Mouse (Mus musculus): ENCODE measurements around the gene Glis1. TPM values are rescaled to one million over a fixed set of nuclear protein-coding genes. Genes with fewer than 3 reads are reported as not detected.

The Glis1 gene
- polyA plus RNA-seq, 2 experiments = 0.10 to 0.35 TPM

- Histone ChIP-seq H3K36me3 (replicated peaks; ENCODE audit: control insufficient read depth, insufficient read depth, low read depth) (no peaks in the 10 kb centered on the region), H3K27ac (no peak overlapping the region), H3K4me1 (replicated peaks; ENCODE audit: control insufficient read depth in 2 of 2, insufficient read depth in 2 of 2, low read length in 1 of 2) (no peaks in the 10 kb centered on the region), H3K4me2 (ENCODE audit: low read depth) (no peak overlapping the region), H3K9ac (replicated peaks) (no peak overlapping the region), H3K4me3 (ENCODE audit: insufficient read depth in 1 of 2, low read depth in 2 of 2, low read length in 2 of 2) (no peak overlapping the region), H3K27me3 (ENCODE audit: control insufficient read depth, insufficient read depth, low read length) (peaks cover 7% of the 10 kb centered on the region), H3K9me3 (ENCODE audit: control insufficient read depth, low read length) (no peaks in the 10 kb centered on the region)
- DNase-seq (ENCODE audit: low read depth in 3 of 3, low spot score in 3 of 3) (no peak), ATAC-seq (ENCODE audit: insufficient read depth) (no peak)
- no peak for TF ChIP-seq CTCF (IDR thresholded peaks at IDR 0.05; ENCODE audit: low read depth)
- no peak for TF ChIP-seq EP300 (IDR thresholded peaks at IDR 0.05; ENCODE audit: low read depth)
- 47% methylated on average over 10 of the region's 10 CpGs for WGBS (ENCODE audit: insufficient replicate concordance)
These were observed 241.3 kb downstream of the Glis1 start for GRCm38 (mm10) chr4:107675645-107676044.

- no peak for DNase-seq (ENCODE audit: low read depth in 3 of 3, low spot score in 3 of 3)
- H3K4me1 ChIP-seq (replicated peaks; ENCODE audit: control insufficient read depth in 2 of 2, insufficient read depth in 2 of 2, low read length in 1 of 2) = no peaks in the 10 kb centered on the region
- no peaks in the 10 kb centered on the region for H3K9me3 ChIP-seq (ENCODE audit: control insufficient read depth, low read length)
- H3K9ac ChIP-seq (replicated peaks) = no peak overlapping the region
- WGBS (ENCODE audit: insufficient replicate concordance) = 43% methylated on average over 15 of the region's 15 CpGs
- H3K36me3 ChIP-seq (replicated peaks; ENCODE audit: control insufficient read depth, insufficient read depth, low read depth) = no peaks in the 10 kb centered on the region
- ATAC-seq (ENCODE audit: insufficient read depth) = no peak
- no peaks in the 10 kb centered on the region for H3K27me3 ChIP-seq (ENCODE audit: control insufficient read depth, insufficient read depth, low read length)
- H3K4me3 ChIP-seq (ENCODE audit: insufficient read depth in 1 of 2, low read depth in 2 of 2, low read length in 2 of 2) = no peak overlapping the region
- no peak overlapping the region for H3K27ac ChIP-seq
- no peak overlapping the region for H3K4me2 ChIP-seq (ENCODE audit: low read depth)
- no peak for TF ChIP-seq CTCF (IDR thresholded peaks at IDR 0.05; ENCODE audit: low read depth)
- TF ChIP-seq EP300 (IDR thresholded peaks at IDR 0.05; ENCODE audit: low read depth) = no peak
These were observed 246.1 kb downstream of the Glis1 start for GRCm38 (mm10) chr4:107680311-107681098.

GRCm38 (mm10) chr4:107681099-107681849 is 246.9 kb downstream of the Glis1 start:
- Histone ChIP-seq H3K4me2 (ENCODE audit: low read depth) (no peak overlapping the region), H3K27ac (no peak overlapping the region), H3K27me3 (ENCODE audit: control insufficient read depth, insufficient read depth, low read length) (no peaks in the 10 kb centered on the region), H3K36me3 (replicated peaks; ENCODE audit: control insufficient read depth, insufficient read depth, low read depth) (no peaks in the 10 kb centered on the region), H3K9me3 (ENCODE audit: control insufficient read depth, low read length) (no peaks in the 10 kb centered on the region), H3K4me3 (ENCODE audit: insufficient read depth in 1 of 2, low read depth in 2 of 2, low read length in 2 of 2) (no peak overlapping the region), H3K4me1 (replicated peaks; ENCODE audit: control insufficient read depth in 2 of 2, insufficient read depth in 2 of 2, low read length in 1 of 2) (no peaks in the 10 kb centered on the region), H3K9ac (replicated peaks) (no peak overlapping the region)
- ATAC-seq (ENCODE audit: insufficient read depth) (no peak), DNase-seq (ENCODE audit: low read depth in 3 of 3, low spot score in 3 of 3) (no peak)
- 31% methylated on average over 9 of the region's 9 CpGs for WGBS (ENCODE audit: insufficient replicate concordance)
- no peak for TF ChIP-seq EP300 (IDR thresholded peaks at IDR 0.05; ENCODE audit: low read depth)
- TF ChIP-seq CTCF (IDR thresholded peaks at IDR 0.05; ENCODE audit: low read depth) = no peak

- Histone ChIP-seq H3K4me1 (replicated peaks; ENCODE audit: control insufficient read depth in 2 of 2, insufficient read depth in 2 of 2, low read length in 1 of 2) (no peaks in the 10 kb centered on the region), H3K36me3 (replicated peaks; ENCODE audit: control insufficient read depth, insufficient read depth, low read depth) (no peaks in the 10 kb centered on the region), H3K4me2 (ENCODE audit: low read depth) (no peak overlapping the region), H3K27me3 (ENCODE audit: control insufficient read depth, insufficient read depth, low read length) (no peaks in the 10 kb centered on the region), H3K4me3 (ENCODE audit: insufficient read depth in 1 of 2, low read depth in 2 of 2, low read length in 2 of 2) (no peak overlapping the region), H3K9me3 (ENCODE audit: control insufficient read depth, low read length) (no peaks in the 10 kb centered on the region), H3K27ac (no peak overlapping the region), H3K9ac (replicated peaks) (no peak overlapping the region)
- TF ChIP-seq EP300 (IDR thresholded peaks at IDR 0.05; ENCODE audit: low read depth) = no peak
- TF ChIP-seq CTCF (IDR thresholded peaks at IDR 0.05; ENCODE audit: low read depth) = no peak
- ATAC-seq (ENCODE audit: insufficient read depth) (no peak), DNase-seq (ENCODE audit: low read depth in 3 of 3, low spot score in 3 of 3) (no peak)
- WGBS (ENCODE audit: insufficient replicate concordance) = 75% methylated on average over 37 of the region's 37 CpGs
These were observed 248.8 kb downstream of the Glis1 start for GRCm38 (mm10) chr4:107683006-107683756.

GRCm38 (mm10) chr4:107684130-107684529 is 249.7 kb downstream of the Glis1 start, which contains the start of gene Dmrtb1:
TSS of gene Dmrtb1 (minus strand) at chr4:107684230.
- H3K36me3 ChIP-seq (replicated peaks; ENCODE audit: control insufficient read depth, insufficient read depth, low read depth) = no peaks in the 10 kb centered on the region
- TF ChIP-seq CTCF (IDR thresholded peaks at IDR 0.05; ENCODE audit: low read depth) (no peak), EP300 (IDR thresholded peaks at IDR 0.05; ENCODE audit: low read depth) (no peak)
- no peak within 1 kb of the TSS for H3K4me3 ChIP-seq (ENCODE audit: insufficient read depth in 1 of 2, low read depth in 2 of 2, low read length in 2 of 2)
- no peak within 1 kb of the TSS for H3K4me2 ChIP-seq (ENCODE audit: low read depth)
- no peak within 1 kb of the TSS for H3K9ac ChIP-seq (replicated peaks)
- ATAC-seq (ENCODE audit: insufficient read depth) (no peak), DNase-seq (ENCODE audit: low read depth in 3 of 3, low spot score in 3 of 3) (no peak)
- no peaks in the 10 kb centered on the region for H3K4me1 ChIP-seq (replicated peaks; ENCODE audit: control insufficient read depth in 2 of 2, insufficient read depth in 2 of 2, low read length in 1 of 2)
- no peaks in the 10 kb centered on the region for H3K27me3 ChIP-seq (ENCODE audit: control insufficient read depth, insufficient read depth, low read length)
- WGBS (ENCODE audit: insufficient replicate concordance) = 80% methylated on average over 14 of the region's 14 CpGs
- H3K9me3 ChIP-seq (ENCODE audit: control insufficient read depth, low read length) = no peaks in the 10 kb centered on the region
- H3K27ac ChIP-seq = no peak within 1 kb of the TSS

Small RNA genes lying within 50 kb of the gene (microRNA-seq; reads per million reads assigned to microRNA genes)
- not detected for gene Gm24804

Other genes with a start within 250 kb of the Glis1 start
- gene Ldlrad1, start 225.4 kb upstream of the Glis1 start, polyA plus RNA-seq (2012; rRNA removed) = not detected in 2 replicates
- not detected in 2 replicates for gene Ldlrad1, start 225.4 kb upstream of the Glis1 start, polyA plus RNA-seq (2014; fragmentation: Nextera tagmentation; extraction: Ambion mirVana)
- 4.3 and 7.6 TPM in 2 replicates for gene Lrrc42, start 181.1 kb upstream of the Glis1 start, polyA plus RNA-seq (2012; rRNA removed)
- 11.1 TPM in 2 replicates for gene Lrrc42, start 181.1 kb upstream of the Glis1 start, polyA plus RNA-seq (2014; fragmentation: Nextera tagmentation; extraction: Ambion mirVana)
- 2.2 and 3.6 TPM in 2 replicates for gene Hspb11, start 181.0 kb upstream of the Glis1 start, polyA plus RNA-seq (2012; rRNA removed)
- 7.8 and 8.2 TPM in 2 replicates for gene Hspb11, start 181.0 kb upstream of the Glis1 start, polyA plus RNA-seq (2014; fragmentation: Nextera tagmentation; extraction: Ambion mirVana)
- 0.03 TPM in 1 of 2 replicates, not detected in the other for gene Dio1, start 127.4 kb upstream of the Glis1 start, polyA plus RNA-seq (2012; rRNA removed)
- not detected in 2 replicates for gene Dio1, start 127.4 kb upstream of the Glis1 start, polyA plus RNA-seq (2014; fragmentation: Nextera tagmentation; extraction: Ambion mirVana)
- 11.9 and 12.7 TPM in 2 replicates for gene Yipf1, start 120.2 kb upstream of the Glis1 start, polyA plus RNA-seq (2012; rRNA removed)
- 23.0 and 27.3 TPM in 2 replicates for gene Yipf1, start 120.2 kb upstream of the Glis1 start, polyA plus RNA-seq (2014; fragmentation: Nextera tagmentation; extraction: Ambion mirVana)
- 8.7 and 9.6 TPM in 2 replicates for gene Ndc1, start 66.8 kb upstream of the Glis1 start, polyA plus RNA-seq (2012; rRNA removed)
- gene Ndc1, start 66.8 kb upstream of the Glis1 start, polyA plus RNA-seq (2014; fragmentation: Nextera tagmentation; extraction: Ambion mirVana) = 17.2 and 21.2 TPM in 2 replicates
- 0.03 and 0.08 TPM in 2 replicates for gene Dmrtb1, start 249.6 kb downstream of the Glis1 start, polyA plus RNA-seq (2012; rRNA removed)
- gene Dmrtb1, start 249.6 kb downstream of the Glis1 start, polyA plus RNA-seq (2014; fragmentation: Nextera tagmentation; extraction: Ambion mirVana) = not detected in 2 replicates

Data from liver, embryonic 14.5 days (tissue).